Mouse (Mus musculus) colon, adult 2 months (tissue): Measurements from ENCODE around the gene Laptm4a. TPM values are rescaled to one million over a fixed set of nuclear protein-coding genes. Genes with fewer than 3 reads are reported as not detected.

Experiments
- polyA plus RNA-seq: library from polyadenylated mRNA; depleted of rRNA; stranded (reverse); fragments of >200 nt; gene quantifications from 2 replicates; pipeline ENCODE4 v1.2.3, GENCODE M21; 2012; rRNA removed

The Laptm4a gene
- polyA plus RNA-seq: 133 and 181 TPM in 2 replicates

DNA sequence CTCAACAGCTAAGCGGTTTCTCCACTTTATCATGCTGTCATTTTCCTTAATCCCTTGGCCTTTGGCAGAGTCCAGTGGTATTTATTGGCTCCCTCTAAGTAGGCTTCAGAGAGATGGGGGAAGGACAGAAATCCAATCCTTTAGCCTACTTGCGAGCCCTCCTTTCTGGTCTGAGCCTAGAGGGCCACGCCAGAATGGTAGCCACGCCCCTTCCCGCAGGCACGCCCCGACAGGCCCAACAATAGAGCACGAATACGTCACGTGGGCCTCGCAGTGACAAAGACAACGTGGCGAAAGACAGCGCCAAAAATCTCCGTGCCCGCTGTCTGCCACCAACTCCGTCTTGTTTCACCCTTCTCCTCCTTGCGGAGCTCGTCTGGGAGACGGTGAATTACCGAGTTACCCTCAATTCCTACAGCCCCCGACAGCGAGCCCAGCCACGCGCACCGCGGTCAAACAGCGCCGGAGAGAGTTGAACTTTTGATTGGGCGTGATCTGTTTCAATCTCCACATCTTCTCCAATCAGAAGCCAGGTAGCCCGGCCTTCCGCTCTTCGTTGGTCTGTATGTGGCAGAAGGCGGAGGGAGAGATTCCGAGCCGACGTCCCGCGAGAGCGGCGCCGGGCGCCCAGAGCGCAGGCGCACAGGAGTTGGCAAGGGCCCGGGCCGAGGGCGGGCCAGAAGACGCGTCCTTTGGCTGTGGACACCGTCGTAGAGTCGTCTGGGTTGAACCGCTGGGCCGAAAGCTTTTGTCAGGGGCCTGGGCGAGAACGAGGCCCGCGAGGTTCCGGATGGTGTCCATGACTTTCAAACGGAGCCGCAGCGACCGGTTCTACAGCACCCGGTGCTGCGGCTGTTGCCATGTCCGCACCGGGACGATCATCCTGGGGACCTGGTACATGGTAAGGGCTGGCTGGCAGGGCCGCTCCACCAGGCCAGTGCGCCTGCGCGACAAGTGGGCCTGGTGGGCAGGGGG lies at the start of gene Laptm4a:
Laptm4a (plus strand) TSS at position 271 of the 975 bp plus-strand sequence.

DNA sequence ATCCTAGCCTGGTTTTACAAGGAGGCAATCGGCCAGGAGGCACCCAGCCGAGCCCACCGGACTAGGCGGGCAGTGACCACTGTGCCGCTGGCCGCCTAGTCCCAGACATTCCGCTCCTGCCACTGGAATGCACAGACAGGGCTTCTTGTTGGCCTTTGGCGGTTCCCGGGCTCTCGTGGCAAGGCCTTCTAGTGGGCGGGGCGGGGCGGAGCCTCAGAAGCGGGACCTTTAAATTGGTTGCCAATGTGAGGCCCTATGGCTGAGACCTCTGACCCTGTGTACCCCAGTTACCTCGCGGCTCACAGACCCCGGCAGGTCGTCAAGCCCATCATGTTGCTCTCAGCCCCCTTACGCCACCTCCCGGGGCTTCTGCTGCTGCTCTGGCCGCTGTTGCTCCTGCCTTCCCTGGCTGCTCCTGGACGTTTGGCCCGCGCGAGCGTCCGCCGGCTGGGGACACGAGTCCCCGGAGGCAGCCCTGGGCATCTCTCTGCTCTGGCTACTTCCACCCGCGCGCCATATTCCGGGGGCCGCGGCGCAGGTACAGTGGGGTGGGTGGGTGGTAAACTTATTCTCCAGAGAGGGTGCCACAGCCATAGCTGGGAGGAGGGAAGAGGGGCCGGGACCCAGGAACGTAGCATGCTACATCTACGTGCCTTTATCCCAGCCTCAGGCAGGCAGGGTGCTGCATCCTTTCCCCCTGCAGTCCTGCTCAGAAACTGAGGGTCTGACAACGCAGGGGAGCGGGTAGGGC lies 26.4 kb downstream of the Laptm4a start, which contains the start of gene Matn3:
Matn3 (plus strand) TSS at position 216 of the 751 bp plus-strand sequence.

DNA sequence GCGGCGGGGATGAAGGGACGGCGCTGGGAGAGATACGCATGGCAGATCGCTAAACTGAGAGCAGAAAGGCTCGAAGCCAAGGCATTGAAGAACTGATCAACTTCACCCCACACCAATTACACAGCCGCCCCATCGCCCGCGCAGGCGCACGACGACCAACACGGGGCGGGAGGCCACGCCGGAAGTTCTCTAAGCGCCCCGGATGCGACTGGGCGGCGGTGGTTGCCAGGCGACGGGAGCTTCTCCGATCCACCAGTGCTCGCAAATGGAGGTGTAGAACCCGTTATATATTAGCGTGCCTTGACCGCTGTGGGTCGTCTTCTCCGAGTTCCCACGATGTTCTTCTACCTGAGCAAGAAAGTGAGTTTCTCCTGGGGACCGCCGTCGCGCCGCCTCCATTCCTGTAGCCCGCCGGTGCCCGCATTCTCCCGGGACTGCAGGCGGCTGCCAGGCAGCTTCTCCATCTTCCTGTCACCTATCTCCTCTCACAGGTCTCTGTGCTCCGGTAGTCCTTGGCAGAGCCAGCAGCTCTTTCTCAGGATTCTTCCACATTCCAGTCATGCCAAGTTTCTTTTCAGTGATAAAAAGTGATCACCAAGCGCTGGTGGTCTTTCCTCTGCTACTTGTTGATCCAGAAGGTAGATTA lies 52.5 kb downstream of the Laptm4a start, which contains the start of gene Wdr35:
Wdr35 (plus strand) TSS at position 73 of the 646 bp plus-strand sequence.

Other genes starting within 250 kb of the Laptm4a start
- 32.8 and 35.0 TPM in 2 replicates for gene Pum2, start 247.5 kb upstream of the Laptm4a start, polyA plus RNA-seq
- gene Sdc1, start 150.3 kb upstream of the Laptm4a start, polyA plus RNA-seq: 205 and 246 TPM in 2 replicates
- not detected in 2 replicates for gene Matn3, start 26.3 kb downstream of the Laptm4a start, polyA plus RNA-seq
- 0.51 and 0.64 TPM in 2 replicates for gene Wdr35, start 52.2 kb downstream of the Laptm4a start, polyA plus RNA-seq
- gene Ttc32, start 108.3 kb downstream of the Laptm4a start, polyA plus RNA-seq: 12.7 and 15.1 TPM in 2 replicates